Mouse (Mus musculus): ENCODE data around the gene Asb11.

Asb11 gene

DNA sequence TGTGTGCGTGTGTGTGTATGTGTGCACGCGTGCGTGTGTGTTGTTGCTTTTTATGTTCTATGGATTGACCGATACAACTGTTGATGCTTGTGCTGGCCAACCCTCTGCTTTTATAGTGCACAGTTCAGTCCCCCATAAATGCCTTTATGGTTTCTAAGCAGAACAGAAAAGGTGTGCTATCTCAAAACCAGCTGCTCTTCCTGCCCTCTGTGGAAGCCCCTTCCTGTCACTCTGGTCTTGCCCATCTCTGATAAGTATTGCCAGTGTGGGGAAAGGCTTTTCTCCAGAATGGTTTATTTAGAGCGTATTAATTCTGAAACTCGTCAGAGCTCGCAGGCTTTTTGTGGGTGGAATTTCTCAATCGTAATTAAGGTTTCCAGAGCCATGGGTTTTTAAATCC is 4.1 kb upstream of the Asb11 start:
- POLR2A ChIA-PET, result interaction anchor here in 1 of 4 experiments (1.3 kb wide), 1 partner anchor 14 kb away, joined by 5 read pairs; no protein-coding TSS in a partner anchor

DNA sequence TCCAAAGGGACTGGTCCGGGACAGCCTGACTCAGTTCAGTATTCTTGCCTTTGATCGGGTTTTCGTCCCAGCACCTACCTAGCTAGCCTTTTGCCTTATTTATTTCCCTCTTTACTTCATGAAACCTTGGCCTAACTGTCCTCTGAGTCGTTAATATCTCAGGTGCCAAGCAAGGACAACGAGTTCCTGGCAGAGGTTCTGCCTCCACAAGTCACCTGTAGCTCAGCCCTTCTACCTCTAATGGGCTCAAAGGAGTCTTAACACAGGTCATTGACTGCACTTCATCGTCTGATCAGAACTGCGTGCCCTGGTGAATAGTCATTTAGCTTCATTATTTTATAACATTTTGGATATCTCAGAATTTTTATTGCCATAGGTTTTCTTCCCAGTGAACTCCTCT is 2.7 kb downstream of the Asb11 start:
- CTCF ChIA-PET, result no interaction called here
- POLR2A ChIA-PET, result interaction anchor here in 1 of 4 experiments (1.3 kb wide), 1 partner anchor 363 kb away, joined by 3 read pairs; the partner anchor contains the start of gene Siah1b

More for the DNA sequence above, 4.1 kb upstream of the Asb11 start:
- CTCF ChIA-PET, result no interaction called here

DNA sequence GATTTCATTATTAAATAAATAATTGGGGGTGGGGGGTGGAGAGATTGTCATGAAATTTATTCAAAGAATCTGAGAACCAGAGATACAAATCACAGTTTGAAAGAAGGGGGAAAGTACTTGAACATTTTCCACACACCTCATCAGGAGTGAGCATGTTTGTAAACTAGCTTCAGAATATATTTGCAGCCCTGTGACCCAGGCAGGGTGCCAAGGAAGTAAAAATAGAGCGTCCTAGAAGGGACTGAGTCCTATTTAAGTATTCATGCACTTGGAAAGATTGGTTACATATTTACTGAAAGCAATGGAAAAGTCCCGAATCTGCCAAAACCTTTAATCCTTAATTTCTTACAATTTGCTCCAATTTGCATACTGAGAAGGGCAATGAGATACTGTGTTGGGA is 3.3 kb downstream of the Asb11 start:
- POLR2A ChIA-PET, result interaction anchor here in 1 of 4 experiments (1.3 kb wide), 1 partner anchor 364 kb away, joined by 3 read pairs; the partner anchor contains the start of gene Siah1b
- CTCF ChIA-PET, result no interaction called here

DNA sequence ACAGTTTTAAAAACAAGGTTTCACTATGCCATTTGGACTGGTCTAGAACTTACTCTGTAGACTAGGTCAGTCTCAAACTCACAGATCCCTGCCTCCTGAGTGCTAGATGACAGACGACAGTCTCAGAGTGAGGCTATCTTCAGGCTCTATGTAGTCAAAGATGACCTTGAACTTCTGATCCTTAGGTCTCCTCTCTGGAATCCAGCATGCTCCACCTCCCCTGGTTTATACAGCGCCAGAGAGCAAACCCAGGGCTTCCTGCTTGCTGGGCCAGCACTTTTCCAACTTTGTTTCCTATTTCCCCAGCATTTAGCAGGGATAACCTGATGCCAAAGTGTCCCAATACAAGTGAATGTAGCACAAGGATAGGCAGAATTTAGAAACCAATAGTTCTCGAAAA is 3.9 kb downstream of the Asb11 start:
- CTCF ChIA-PET, result no interaction called here
- POLR2A ChIA-PET, result no interaction called here

DNA sequence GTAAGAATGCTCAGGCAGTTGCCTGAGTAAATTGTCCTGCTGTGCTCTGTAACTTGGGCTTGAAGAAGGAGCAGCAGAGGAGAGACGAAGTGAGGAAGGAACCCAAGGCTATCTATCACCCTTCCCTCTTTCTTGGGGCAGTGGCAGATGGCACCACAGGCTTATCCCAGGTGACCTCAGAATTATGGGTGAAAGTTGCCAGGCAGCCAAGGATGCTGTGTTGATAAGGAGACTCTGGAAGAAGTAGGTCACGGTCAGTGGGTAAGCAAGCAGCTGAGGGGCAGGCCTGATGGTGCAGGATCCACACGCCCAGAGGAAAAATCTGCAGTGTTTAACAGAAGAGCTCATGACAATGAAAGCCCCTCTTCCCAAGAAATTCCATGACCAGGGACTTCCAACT is 4.5 kb downstream of the Asb11 start:
- CTCF ChIA-PET, result no interaction called here

DNA sequence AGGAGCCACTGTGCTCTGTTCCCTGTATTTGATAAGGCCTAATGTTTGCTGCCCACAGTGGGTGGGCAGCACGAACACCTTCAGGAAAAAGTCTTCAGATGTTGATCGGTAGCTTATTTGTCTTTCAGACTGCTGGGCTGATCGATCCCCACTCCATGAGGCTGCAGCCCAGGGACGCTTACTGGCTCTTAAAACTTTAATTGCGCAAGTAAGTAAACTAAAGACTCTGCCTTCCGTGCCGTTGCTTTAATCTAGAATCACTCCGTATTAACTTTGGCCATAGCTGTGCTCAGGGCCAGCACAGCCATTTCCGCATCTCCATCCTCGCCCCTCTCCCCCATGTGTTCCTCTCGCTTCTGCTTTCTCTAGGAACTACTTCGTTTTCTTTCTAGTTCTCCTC is 8.8 kb downstream of the Asb11 start:
- ChIA-PET POLR2A (interaction anchor here in 3 of 4 experiments (0.6 to 2.0 kb wide), 14 partner anchors 10 to 369 kb away, joined by 3 to 6 read pairs (median 3); partner anchors contain the start of genes Siah1b (in 3 of the 3) and Piga (in 1 of the 3)), CTCF (interaction anchor here (0.5 to 1.4 kb wide), 8 partner anchors 10 to 369 kb away, joined by 3 to 8 read pairs (median 4); partner anchors contain the start of gene Siah1b (in 1 of the 4))

More for the DNA sequence above, 4.5 kb downstream of the Asb11 start:
- POLR2A ChIA-PET, result interaction anchor here in 2 of 4 experiments (1.3 to 2.6 kb wide), 3 partner anchors 11 to 365 kb away, joined by 3 to 10 read pairs (median 9); partner anchors contain the start of gene Siah1b (in 1 of the 2)

DNA sequence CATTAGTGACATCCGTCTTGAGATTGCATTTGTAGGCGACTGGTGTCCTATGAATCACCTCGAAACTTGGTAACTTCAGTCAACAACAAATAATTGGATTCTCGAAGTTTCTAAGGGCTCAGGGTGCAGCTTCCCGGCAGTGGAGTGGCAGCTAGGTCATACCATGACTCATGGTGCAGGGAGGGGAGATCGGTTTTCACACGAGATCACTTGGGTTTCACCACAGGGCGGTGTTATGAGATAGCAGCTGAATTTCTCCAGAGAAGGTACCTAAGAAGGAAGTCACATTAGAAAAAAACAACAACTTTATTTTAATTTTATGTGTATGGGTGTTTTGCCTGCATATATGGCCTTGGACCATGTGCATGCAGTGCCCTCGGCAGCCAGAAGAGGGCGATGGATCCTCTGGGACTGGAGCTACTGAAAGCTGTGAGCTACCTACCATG is 9.3 kb downstream of the Asb11 start:
- CTCF ChIA-PET, result interaction anchor here (0.5 to 1.4 kb wide), 11 partner anchors 10 to 370 kb away, joined by 3 to 8 read pairs (median 4); partner anchors contain the start of gene Siah1b (in 1 of the 4)
- POLR2A ChIA-PET, result interaction anchor here in 3 of 4 experiments (0.6 to 2.0 kb wide), 14 partner anchors 11 to 371 kb away, joined by 3 to 9 read pairs (median 3); partner anchors contain the start of genes Siah1b (in 3 of the 3) and Piga (in 1 of the 3)

DNA sequence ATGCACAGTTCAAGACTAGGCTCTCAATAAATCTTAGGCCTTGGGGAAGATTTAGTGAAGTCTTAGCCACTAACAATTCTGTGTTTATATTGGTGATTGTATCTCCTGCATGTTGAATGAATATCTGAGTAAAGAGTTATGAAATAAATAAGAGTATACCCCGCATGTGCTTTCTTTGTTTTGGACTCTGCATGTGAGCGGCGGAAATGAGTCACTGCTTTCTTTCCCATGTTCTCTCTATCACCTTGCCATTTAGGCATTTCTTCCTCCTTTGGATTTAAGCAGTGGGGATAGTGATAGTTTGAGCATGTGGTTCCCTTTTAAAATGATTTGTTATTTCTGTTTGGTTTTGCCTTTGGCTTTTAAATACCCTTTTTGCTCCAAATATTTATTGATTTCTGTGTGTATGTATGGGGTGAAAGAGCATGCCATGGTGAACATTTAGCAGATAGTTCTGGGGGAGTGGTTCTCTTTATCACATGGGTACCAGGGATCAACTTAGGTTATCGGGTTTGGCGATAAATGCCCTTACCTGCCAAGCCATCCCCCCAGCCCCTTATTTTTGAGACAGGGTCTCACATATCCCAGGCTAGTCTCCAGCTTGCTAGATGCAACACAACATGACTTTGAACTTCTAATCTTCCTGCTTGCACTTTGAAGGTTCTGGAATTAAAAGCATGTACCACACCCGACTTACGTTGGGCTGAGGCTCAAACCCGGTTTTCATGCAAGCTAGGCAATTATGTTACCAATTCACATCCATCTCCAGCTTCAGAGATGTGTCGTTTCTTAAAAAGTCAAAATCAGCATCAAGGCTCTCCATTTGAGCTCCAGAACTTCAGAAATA is 10.3 kb downstream of the Asb11 start:
- CTCF ChIA-PET, result interaction anchor here in 3 of 4 experiments (0.5 to 1.4 kb wide), 9 partner anchors 11 to 371 kb away, joined by 3 to 7 read pairs (median 4); partner anchors contain the start of gene Siah1b (in 1 of the 3)
- POLR2A ChIA-PET, result interaction anchor here in 2 of 4 experiments (1.0 to 2.0 kb wide), 4 partner anchors 12 to 371 kb away, joined by 3 to 9 read pairs (median 5); partner anchors contain the start of gene Siah1b (in 1 of the 2)

DNA sequence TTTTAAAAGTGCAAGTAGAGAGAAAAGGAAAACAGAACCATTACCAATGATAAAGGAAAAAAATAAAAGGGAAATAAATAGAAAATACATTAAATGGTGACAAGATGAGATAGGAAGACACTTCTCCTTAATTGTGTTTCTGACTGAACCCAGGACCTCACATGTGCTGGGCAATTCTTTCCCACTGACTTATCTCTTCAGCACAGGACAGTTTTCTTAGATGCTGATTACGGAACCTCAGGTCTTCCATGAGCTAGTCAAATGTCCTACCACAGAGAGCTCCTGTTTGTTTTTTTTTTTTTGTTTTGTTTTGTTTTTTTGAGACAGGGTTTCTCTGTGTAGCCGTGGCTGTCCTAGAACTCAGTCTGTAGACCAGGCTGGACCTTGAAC is 10.9 kb downstream of the Asb11 start:
- POLR2A ChIA-PET, result interaction anchor here in 1 of 4 experiments (0.8 kb wide), 1 partner anchor 288 kb away, joined by 3 read pairs; no protein-coding TSS in a partner anchor
- CTCF ChIA-PET, result interaction anchor here in 2 of 4 experiments (0.6 to 1.0 kb wide), 2 partner anchors 46 to 270 kb away, joined by 3 to 6 read pairs; no protein-coding TSS in a partner anchor

DNA sequence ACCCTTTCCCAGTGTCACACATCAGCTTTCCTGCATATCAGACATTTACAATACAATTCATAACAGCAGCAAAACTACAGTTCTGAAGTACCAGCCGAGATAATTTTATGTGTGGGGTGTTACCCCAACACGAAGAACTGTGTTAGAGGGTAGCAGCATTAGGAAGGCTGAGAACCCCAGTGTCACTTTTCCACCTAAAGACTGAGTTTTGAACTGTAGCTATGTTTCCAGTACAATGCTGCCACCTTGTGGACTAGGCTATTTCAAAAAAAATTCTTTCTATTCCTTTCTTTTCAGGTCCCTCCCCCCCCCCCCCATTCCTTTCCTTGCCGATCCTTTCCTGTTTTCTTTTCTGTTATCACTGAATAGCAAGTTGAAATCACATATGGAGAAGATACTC is 12.4 kb downstream of the Asb11 start:
- CTCF ChIA-PET, result interaction anchor here (0.6 to 1.0 kb wide), 23 partner anchors 10 to 1824 kb away, joined by 3 to 22 read pairs (median 5); partner anchors contain the start of gene Vegfd (in 1 of the 4)

DNA sequence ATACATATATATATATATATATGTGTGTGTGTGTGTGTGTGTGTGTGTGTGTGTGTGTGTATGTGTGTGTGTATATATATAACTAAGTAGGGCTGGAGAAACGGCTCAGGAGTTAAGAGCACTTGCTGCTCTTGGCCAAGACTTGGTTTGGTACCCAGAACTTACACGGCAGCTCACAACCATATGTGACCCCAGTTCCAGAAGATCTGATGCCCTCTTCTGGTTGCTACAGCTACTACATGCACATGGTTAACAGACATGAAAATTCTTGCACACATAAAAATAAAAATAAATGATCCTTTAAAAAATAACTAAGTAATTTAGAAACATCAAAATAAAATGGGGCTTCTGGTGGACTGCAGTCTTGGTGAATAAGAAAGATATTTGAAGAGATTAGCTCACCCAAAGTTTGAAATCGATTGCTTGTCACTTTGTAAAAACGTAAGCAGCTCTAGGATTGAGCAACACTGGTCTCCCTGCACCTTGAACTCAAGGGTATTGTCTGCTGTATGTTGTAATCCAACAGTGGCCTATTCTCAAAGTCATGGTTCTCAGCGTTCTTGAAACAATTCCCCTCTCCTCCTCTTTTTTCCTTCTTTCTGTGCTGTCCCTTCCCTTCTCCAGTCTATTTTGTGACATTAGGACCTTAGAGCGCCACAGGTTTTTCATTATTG is 22.5 kb downstream of the Asb11 start:
- ChIA-PET CTCF (interaction anchor here (0.5 to 2.0 kb wide), 6 partner anchors 10 to 178 kb away, joined by 3 to 9 read pairs (median 4); no protein-coding TSS in a partner anchor), POLR2A (interaction anchor here in 1 of 4 experiments (0.9 to 1.3 kb wide), 3 partner anchors 14 to 29 kb away, joined by 3 read pairs; no protein-coding TSS in a partner anchor)

More for the DNA sequence above, 12.4 kb downstream of the Asb11 start:
- POLR2A ChIA-PET, result interaction anchor here in 3 of 4 experiments (0.6 to 1.2 kb wide), 6 partner anchors 33 to 1269 kb away, joined by 3 to 6 read pairs (median 4); partner anchors contain the start of gene Siah1b (in 1 of the 3)

DNA sequence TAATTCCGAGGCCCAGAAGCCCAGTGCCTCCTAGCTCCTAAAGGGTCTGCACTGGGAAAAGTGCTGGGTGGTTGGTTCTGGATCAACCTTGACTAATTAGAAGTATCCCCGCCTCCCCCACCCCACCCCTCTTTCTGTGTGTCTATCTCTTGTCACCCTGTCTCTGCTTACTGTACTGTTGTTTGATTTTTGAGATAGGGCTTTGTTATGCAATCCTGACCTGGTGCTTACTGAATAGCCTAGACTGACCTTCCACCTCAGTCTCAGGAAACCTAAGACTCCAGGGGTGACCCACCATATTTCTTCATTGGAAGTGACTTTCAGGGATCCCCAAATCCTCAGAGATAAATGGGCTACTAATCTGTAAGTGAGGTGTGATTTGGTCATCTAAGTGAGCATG is 65.5 kb downstream of the Asb11 start:
- ChIA-PET CTCF (no interaction called here), POLR2A (no interaction called here)

DNA sequence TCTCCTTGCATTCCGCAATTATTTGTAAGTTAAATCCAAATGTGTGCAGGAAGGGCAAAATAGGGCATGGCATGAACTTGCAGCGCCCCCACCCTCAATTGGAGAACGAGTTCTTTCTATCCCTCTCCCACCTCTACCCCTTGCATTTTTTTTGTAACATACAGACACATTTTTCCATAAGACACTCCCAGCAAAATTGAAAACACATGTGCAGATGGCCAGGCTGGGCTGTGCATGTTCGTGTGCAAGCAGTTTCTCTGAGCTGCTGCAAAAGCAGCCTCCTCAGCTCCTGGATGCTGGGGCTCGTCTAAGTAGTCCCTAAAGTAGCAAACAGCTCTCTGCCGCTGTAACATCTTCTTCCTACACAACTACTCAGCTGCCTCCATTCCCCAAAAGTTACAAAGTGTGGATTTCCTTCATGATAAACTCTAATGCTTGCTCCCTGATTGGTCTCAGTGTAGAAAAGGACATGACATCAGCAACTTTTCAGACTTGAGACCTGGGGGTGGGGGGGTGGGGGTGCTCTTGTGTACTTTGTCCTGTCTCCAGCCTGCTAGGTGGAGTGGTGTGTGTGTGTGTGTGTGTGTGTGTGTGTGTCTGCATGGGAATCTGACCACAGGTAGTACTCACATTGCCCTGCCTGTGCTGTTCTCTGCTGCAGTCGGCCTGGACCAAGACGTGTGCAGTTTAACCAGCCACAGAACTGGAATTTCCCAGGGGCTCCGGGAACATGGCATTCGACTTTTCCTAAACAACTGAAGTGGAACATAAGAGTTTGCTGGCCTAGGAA is 69.1 kb downstream of the Asb11 start, which contains the start of gene Asb9:
Gene Asb9, plus strand, starts transcription at position 619 of the 790 bp plus-strand sequence.
- POLR2A ChIA-PET, result interaction anchor here in 2 of 4 experiments (0.6 to 0.7 kb wide), 2 partner anchors 17 to 182 kb away, joined by 3 to 5 read pairs; no protein-coding TSS in a partner anchor
- CTCF ChIA-PET, result no interaction called here

DNA sequence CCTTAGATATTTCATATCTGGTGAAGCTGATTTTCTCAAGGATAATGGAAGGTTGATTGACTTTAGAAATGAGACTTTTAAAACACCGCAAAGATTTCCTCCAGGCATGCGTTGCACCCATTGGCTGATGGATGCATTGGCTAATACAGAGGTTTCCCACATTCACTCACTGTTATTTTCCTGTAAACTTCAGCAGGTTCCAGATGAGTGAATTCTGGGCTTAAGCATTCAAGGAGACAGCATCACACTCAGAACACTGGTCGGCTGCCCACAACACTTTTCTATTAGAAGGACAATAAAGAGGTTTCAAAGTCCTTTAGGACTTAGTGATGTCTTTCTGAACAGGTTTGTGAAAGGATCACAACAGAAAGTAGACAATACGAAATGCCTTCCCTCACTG is 70.3 kb downstream of the Asb11 start:
- POLR2A ChIA-PET, result no interaction called here
- CTCF ChIA-PET, result no interaction called here

DNA sequence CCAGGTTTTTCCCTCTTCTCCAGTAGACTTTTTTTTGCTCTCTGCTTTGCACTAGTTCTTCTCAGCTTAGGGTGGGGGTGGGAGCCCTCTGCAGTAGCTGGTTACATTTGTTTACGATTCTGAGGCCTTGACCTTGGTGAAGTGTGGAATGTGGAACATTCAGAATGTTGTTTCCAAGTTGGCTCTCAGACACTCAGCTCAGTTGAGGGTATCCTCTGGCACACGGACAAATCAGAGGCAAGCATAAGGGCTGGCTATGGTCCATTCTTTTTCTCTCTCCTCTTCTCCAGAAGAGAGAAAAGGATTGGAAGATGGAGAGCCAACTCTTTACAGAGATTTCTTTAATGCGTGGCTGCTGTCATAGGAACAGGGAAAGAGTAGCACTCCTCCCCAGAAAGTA is 71.9 kb downstream of the Asb11 start:
- POLR2A ChIA-PET, result no interaction called here
- CTCF ChIA-PET, result no interaction called here
